Mouse (Mus musculus) megakaryocyte, adult 5-6 weeks (primary cell): ENCODE data around the gene Casp6. TPM values are rescaled to one million over a fixed set of nuclear protein-coding genes. Genes with fewer than 3 reads are reported as not detected.

ENCODE experiments used
- ATAC-seq: 2 replicates; pipeline ENCODE4 v1.8.0; 2016; ENCODE audit warnings: mild to moderate bottlenecking, inconsistent platforms; ENCODE audit not compliant: poor library complexity, severe bottlenecking
- total RNA-seq, 2 experiments: library from RNA; stranded (forward) in 1 of 2; stranded (reverse) in 1 of 2; fragments of 153-499, 151-499 nt in 1 of 2; fragments of 221-1000, 200-1000 nt in 1 of 2; gene quantifications; 2 replicates each; pipeline versions ENCODE4 v1.2.3 to v1.2.4; 2015 to 2017

The Casp6 gene
- total RNA-seq (2015) (24.6 and 32.3 TPM in 2 replicates), total RNA-seq (2017) (14.1 and 17.1 TPM in 2 replicates)

- ATAC-seq = peak; percentile 88
Observed at GRCm38 (mm10) chr3:129901271-129901809, at the start of gene Casp6. Gene Casp6, plus strand, starts transcription at chr3:129901425.

GRCm38 (mm10) chr3:129862592-129862991 lies 38.6 kb upstream of the Casp6 start:
- no peak for ATAC-seq

GRCm38 (mm10) chr3:129863698-129864097 lies 37.5 kb upstream of the Casp6 start:
- ATAC-seq = peak; percentile 69

- no peak for ATAC-seq
Observed at GRCm38 (mm10) chr3:129877327-129877726, 23.9 kb upstream of the Casp6 start.

GRCm38 (mm10) chr3:129878405-129879021 lies 22.7 kb upstream of the Casp6 start, which contains the start of gene Pla2g12a:
Gene Pla2g12a, plus strand, starts transcription at chr3:129878606.
- peak; percentile 72 for ATAC-seq

- peak; percentile 34 for ATAC-seq
Observed at GRCm38 (mm10) chr3:129879131-129879757, 22.0 kb upstream of the Casp6 start.

- ATAC-seq = no peak
Observed at GRCm38 (mm10) chr3:129879913-129880312, 21.3 kb upstream of the Casp6 start.

- no peak for ATAC-seq
Observed at GRCm38 (mm10) chr3:129880925-129881593, 20.2 kb upstream of the Casp6 start.

- no peak for ATAC-seq
Observed at GRCm38 (mm10) chr3:129885577-129885976, 15.6 kb upstream of the Casp6 start.

GRCm38 (mm10) chr3:129886430-129886829 lies 14.8 kb upstream of the Casp6 start:
- no peak for ATAC-seq

- no peak for ATAC-seq
Observed at GRCm38 (mm10) chr3:129887779-129888517, 13.3 kb upstream of the Casp6 start.

- no peak for ATAC-seq
Observed at GRCm38 (mm10) chr3:129892003-129892402, 9.2 kb upstream of the Casp6 start.

GRCm38 (mm10) chr3:129893143-129893542 lies 8.1 kb upstream of the Casp6 start:
- no peak for ATAC-seq

GRCm38 (mm10) chr3:129896591-129896990 lies 4.6 kb upstream of the Casp6 start:
- ATAC-seq = no peak

- ATAC-seq = no peak
Observed at GRCm38 (mm10) chr3:129898886-129899285, 2.3 kb upstream of the Casp6 start.

- ATAC-seq = no peak
Observed at GRCm38 (mm10) chr3:129903369-129903768, 2.1 kb downstream of the Casp6 start.

- no peak for ATAC-seq
Observed at GRCm38 (mm10) chr3:129903866-129904265, 2.6 kb downstream of the Casp6 start.

GRCm38 (mm10) chr3:129904381-129905132 lies 3.3 kb downstream of the Casp6 start:
- peak; percentile 64 for ATAC-seq

- no peak for ATAC-seq
Observed at GRCm38 (mm10) chr3:129912025-129912424, 10.8 kb downstream of the Casp6 start.

GRCm38 (mm10) chr3:129913241-129913640 lies 12.0 kb downstream of the Casp6 start:
- no peak for ATAC-seq
